Mouse (Mus musculus) spleen, adult 2 months (tissue): ENCODE measurements around the gene Nek6. TPM values are rescaled to one million over a fixed set of nuclear protein-coding genes. Genes with fewer than 3 reads are reported as not detected.

ENCODE experiments used
- DNase-seq, 2 experiments: peaks; one replicate each; pipeline versions ENCODE4 v3.0.0 to v3.0.0-alpha.2; 2012 to 2021; ENCODE audit warnings: low spot score in 2 of 2, low read depth in 1 of 2
- H3K27ac ChIP-seq: fragments of 200-500 bp; 2 replicates; pipeline ENCODE4 v1.5.1; 2012; ENCODE audit warnings: low read length, inconsistent platforms; ENCODE audit not compliant: insufficient read depth
- H3K27me3 ChIP-seq: fragments of 200-500 bp; 2 replicates; pipeline ENCODE4 v1.6.1; 2012; ENCODE audit warnings: mild to moderate bottlenecking, moderate library complexity, low read length, inconsistent platforms; ENCODE audit not compliant: control insufficient read depth, insufficient read depth
- H3K36me3 ChIP-seq: fragments of 200-500 bp; 2 replicates; pipeline ENCODE4 v1.6.1; 2012; ENCODE audit warnings: mild to moderate bottlenecking, low read length, inconsistent platforms; ENCODE audit not compliant: control insufficient read depth, insufficient read depth
- H3K4me1 ChIP-seq: fragments of 200-500 bp; 2 replicates; pipeline ENCODE4 v1.6.1; 2011; ENCODE audit warnings: inconsistent platforms; ENCODE audit not compliant: control insufficient read depth, insufficient read depth, insufficient read length
- H3K4me3 ChIP-seq: fragments of 200-500 bp; 2 replicates; pipeline ENCODE4 v1.5.1; 2011; ENCODE audit warnings: mild to moderate bottlenecking, inconsistent platforms; ENCODE audit not compliant: insufficient read depth, insufficient read length; ENCODE audit errors: extremely low read depth
- CTCF ChIP-seq: fragments of 200-500 bp; IDR thresholded peaks from 2 replicates; pipeline ENCODE4 v1.5.1; 2011; ENCODE audit warnings: mild to moderate bottlenecking, inconsistent platforms; ENCODE audit not compliant: insufficient read depth, insufficient read length, insufficient replicate concordance; ENCODE audit errors: extremely low read depth
- POLR2A ChIP-seq: fragments of 200-500 bp; IDR thresholded peaks from 2 replicates; pipeline ENCODE4 v1.6.1; 2011; ENCODE audit warnings: low read depth, low read length, inconsistent platforms
- WGBS: fragments of 180-500 bp; shearing (Covaris S2); methylation state at CpG from one replicate; pipeline ENCODE4 v1.1.7; 2018; 5-methylcytosine and 5-hydroxymethylcytosine counted together
- polyA plus RNA-seq: library from polyadenylated mRNA; depleted of rRNA; stranded (reverse); fragments of >200 nt; gene quantifications from 2 replicates; pipeline ENCODE4 v1.2.3, GENCODE M21; 2012

Gene Nek6
- polyA plus RNA-seq, 1 experiment: 9.4 TPM

- TF ChIP-seq POLR2A: no peak
- no peak for TF ChIP-seq CTCF
- no peak overlapping the region for H3K27ac ChIP-seq
- H3K4me3 ChIP-seq: no peak overlapping the region
- no peaks in the 10 kb centered on the region for H3K27me3 ChIP-seq
- DNase-seq: no peak
- H3K36me3 ChIP-seq: no peaks in the 10 kb centered on the region
- peaks cover 5% of the 10 kb centered on the region; the same call in 1 of the 2 replicates for H3K4me1 ChIP-seq
Observed at GRCm38 (mm10) chr2:38544341-38544740, 32.9 kb downstream of the Nek6 start.

- 36% methylated on average over 6 of the region's 6 CpGs for WGBS
- Histone ChIP-seq H3K36me3 (no peaks in the 10 kb centered on the region), H3K4me3 (no peak overlapping the region), H3K27ac (no peak overlapping the region), H3K27me3 (no peaks in the 10 kb centered on the region), H3K4me1 (peaks cover 5% of the 10 kb centered on the region; the same call in 1 of the 2 replicates)
- no peak for DNase-seq
- TF ChIP-seq CTCF: no peak
- no peak for TF ChIP-seq POLR2A
Observed at GRCm38 (mm10) chr2:38544982-38545381, 33.5 kb downstream of the Nek6 start.

DNA sequence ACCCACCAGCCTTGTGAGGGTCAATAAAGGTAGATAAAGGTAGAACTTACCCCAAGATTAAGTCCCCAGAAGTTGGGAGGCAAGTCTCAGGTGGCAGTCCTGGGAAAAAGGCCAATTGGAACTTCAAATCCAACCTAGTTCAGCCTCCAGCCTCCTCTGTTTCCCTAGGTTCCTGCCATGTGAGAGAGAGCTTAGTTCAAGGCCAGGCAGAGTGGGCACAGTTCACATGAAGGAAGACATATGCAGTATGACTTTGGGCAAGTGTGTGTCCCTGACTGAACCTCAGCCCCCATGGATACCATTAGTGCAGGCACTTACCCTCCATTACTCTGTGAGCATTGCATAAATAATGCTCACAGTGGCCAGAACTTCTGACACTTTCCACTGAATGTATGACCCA lies 34.3 kb downstream of the Nek6 start:
- Histone ChIP-seq H3K27me3 (no peaks in the 10 kb centered on the region), H3K4me1 (peaks cover 5% of the 10 kb centered on the region; the same call in 1 of the 2 replicates), H3K4me3 (no peak overlapping the region), H3K36me3 (no peaks in the 10 kb centered on the region), H3K27ac (no peak overlapping the region)
- no peak for DNase-seq
- no peak for TF ChIP-seq CTCF
- TF ChIP-seq POLR2A: no peak

DNA sequence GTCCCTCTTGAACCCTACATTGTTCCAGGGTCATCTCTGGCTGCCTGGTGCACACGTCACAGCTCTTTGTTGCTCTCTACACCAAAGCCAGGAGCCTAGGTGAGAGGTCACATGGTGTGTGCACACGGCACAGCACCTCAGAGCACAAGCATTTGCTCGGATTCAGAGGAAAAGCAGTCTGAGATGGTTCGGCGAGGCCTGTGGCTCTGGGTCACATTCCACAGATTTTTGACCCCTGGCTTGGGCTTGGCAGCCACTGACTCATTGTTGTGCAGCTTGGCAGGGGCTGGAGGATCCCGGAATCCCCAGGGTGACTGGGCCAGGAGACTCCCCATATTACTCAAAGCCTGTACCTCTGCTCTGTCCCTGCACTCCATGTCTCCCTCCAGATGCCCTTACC lies 34.8 kb downstream of the Nek6 start:
- 83% methylated on average over 6 of the region's 6 CpGs for WGBS
- Histone ChIP-seq H3K27ac (no peak overlapping the region), H3K27me3 (no peaks in the 10 kb centered on the region), H3K4me1 (peaks cover 2% of the 10 kb centered on the region; the same call in 1 of the 2 replicates), H3K36me3 (no peaks in the 10 kb centered on the region), H3K4me3 (no peak overlapping the region)
- TF ChIP-seq POLR2A (no peak), CTCF (no peak)
- DNase-seq: no peak

- Histone ChIP-seq H3K4me1 (peaks cover 2% of the 10 kb centered on the region; the same call in 1 of the 2 replicates), H3K27ac (no peak overlapping the region), H3K4me3 (no peak overlapping the region), H3K36me3 (no peaks in the 10 kb centered on the region), H3K27me3 (no peaks in the 10 kb centered on the region)
- whole genome bisulfite sequencing: 92% methylated on average over 5 of the region's 5 CpGs
- TF ChIP-seq CTCF: no peak
- TF ChIP-seq POLR2A: no peak
- no peak for DNase-seq
Observed at GRCm38 (mm10) chr2:38546748-38547147, 35.3 kb downstream of the Nek6 start.

GRCm38 (mm10) chr2:38547793-38548517 lies 36.5 kb downstream of the Nek6 start:
- H3K36me3 ChIP-seq: no peaks in the 10 kb centered on the region
- 87% methylated on average over 11 of the region's 11 CpGs for WGBS

DNA sequence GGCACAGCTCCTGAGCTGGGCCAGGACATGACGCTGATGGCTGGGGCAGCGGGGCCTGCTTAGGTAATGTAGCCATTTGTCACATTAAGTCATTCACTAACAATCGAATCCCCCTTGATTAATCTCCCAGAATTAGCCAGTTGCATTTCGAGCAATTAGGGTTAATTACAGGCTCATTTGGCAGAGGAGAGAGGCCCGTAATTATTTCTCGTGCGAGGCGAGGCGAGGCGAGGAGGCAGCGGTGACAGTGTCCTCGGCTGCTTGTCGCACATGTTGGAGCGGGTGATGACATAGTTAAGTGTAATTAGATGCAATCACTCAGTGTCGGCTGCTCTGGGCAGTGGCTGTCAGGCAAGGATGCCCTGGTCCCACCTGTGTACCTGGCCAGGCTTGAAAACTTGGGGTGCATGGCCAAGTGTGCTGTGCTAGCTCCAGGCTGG lies 40.6 kb downstream of the Nek6 start:
- WGBS: 93% methylated on average over 15 of the region's 15 CpGs
- no peaks in the 10 kb centered on the region for H3K27me3 ChIP-seq

More at GRCm38 (mm10) chr2:38547793-38548517, 36.5 kb downstream of the Nek6 start:
- Histone ChIP-seq H3K27me3 (no peaks in the 10 kb centered on the region), H3K4me1 (peaks cover 2% of the 10 kb centered on the region; the same call in 1 of the 2 replicates), H3K27ac (no peak overlapping the region), H3K4me3 (no peak overlapping the region)
- TF ChIP-seq CTCF: no peak
- TF ChIP-seq POLR2A: no peak
- DNase-seq: no peak

More for the DNA sequence above, 40.6 kb downstream of the Nek6 start:
- DNase-seq: no peak
- no peak overlapping the region for H3K27ac ChIP-seq
- no peaks in the 10 kb centered on the region for H3K36me3 ChIP-seq
- no peaks in the 10 kb centered on the region for H3K4me1 ChIP-seq
- TF ChIP-seq CTCF (no peak), POLR2A (no peak)
- H3K4me3 ChIP-seq: no peak overlapping the region
